Mouse (Mus musculus): ENCODE measurements at regions not wholly inside any gene's neighbourhood (a gene's known extent, or its start where the extent isn't known, plus 50 kb on each side); places are given as distances from the start of the nearest gene placed in this dataset.

DNA sequence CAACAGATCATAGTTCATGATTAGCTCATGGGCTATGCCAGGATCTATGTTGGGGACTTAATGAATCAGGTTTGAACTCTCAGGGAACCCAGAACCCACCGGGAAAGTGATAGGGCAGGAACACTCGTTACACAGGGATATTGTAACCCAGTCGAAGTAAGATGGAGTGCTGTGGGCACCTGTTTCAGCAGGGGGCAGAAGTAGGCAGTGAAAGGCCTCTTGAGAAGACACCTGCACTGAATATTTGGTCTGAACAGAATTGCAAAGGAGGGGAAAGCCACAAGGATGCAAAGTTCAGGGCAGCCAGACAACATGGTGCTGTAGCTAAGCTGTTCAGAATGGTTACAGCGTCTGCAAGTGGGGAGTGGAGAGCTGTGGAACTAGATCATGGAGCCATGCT is 129.9 kb upstream of the Tut7 start:
- DNase-seq: no peak

DNA sequence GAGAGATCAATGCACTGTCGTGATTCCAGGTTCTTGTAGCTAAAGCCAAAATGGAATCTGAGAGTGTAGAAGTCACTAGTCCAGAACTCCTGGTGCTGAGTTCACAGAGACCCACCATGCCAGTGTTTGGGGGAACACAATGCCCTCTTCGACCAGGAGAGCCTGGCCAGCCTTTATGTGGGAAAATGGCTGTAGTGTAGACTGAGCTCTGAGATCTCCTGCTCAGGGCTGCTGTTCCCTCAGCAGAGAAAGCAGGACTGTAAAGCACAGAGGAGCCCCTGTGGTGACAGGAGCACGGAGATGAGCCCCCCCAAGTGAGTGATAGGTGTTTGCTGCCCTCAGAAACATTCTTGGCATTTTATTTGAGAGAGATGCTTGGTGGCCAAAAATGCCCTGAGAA is 129.2 kb upstream of the Tut7 start:
- DNase-seq: no peak

DNA sequence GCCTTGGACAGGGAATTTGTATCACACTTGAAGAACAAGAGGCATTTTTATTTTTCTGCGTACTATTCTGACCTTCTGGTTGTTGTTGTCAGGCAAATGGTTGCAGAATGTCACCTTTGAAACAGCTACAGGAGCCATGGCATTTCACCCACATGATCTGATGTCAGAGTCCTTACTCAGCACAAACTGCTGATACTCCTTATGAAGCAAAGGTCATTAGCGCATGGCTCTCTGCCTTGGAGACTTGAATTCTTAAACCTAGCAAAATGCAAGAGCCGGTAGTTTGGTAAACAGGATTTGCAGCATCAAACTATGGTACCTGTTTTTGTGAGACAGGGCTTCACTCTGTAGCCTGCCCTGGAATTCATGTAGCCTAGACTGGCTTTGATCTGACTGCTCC is 127.3 kb upstream of the Tut7 start:
- DNase-seq: no peak

DNA sequence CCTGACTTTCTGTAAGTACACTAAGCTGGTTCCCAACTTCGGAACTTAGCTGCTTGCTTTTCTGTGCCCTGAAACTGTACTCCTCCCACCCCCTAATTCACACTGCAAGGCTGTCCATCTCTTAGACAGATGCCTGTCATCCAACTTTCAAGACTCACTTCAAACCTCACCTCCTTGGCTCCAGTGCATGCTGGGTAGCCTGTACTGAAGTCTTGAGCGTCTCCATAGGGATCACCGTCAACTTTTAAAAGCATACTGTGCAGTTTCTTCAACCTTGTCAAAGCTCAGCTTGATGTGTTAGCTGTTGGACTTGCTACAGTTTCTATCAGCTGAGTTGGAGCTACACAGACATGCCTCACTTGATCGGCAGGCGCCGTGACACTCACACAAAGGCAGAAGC is 126.5 kb upstream of the Tut7 start:
- DNase-seq: no peak

DNA sequence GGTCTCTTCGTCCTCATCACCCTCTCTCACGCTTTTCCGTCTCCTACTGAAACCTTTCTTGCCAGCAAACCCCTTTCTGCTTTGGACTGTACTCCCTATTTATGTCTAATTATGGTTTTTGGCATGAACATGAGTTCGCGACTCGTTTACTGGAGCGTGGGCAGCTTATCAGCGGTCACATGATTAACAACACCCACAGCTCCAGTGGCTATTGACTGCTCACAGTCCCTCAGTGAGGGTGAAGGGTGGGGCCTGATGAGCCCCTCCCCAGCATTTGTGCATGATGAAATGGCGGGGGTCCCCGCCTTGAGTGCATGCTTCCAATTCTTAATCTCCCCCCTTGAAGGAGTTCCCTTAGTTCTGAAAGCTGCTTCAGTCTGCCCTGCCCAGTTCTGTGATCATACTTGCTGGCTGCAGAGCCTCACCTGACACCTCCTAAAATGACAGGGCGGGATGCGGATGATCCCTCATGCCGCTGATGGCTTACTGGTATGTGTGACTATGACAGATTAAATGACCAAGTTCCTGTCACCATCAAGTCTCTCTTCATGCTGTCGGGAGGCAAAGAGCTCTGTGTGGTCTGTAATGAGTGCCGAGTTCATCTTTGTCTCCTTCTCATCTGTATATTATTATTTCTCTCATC is 125.7 kb upstream of the Tut7 start:
- DNase-seq: no peak

DNA sequence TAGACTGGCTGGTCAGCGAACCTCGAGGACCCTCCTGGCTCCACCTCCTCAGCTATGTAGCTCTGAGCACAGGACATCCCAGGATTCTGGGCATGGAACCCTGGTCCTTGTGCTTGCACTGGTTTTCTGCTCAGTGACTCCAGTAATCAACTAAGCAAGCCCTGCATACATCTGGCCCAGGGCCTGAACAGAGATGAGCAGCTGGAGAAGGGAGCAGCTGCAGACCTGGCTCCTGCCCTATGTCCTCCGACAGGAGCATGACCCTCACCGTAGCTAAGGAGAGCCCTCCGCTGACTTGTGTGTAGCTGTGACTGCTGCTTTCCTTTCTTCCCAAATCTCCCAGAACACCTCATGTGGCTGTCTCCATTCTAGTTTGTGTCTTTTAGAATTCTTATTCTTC is 124.5 kb upstream of the Tut7 start:
- DNase-seq: no peak

DNA sequence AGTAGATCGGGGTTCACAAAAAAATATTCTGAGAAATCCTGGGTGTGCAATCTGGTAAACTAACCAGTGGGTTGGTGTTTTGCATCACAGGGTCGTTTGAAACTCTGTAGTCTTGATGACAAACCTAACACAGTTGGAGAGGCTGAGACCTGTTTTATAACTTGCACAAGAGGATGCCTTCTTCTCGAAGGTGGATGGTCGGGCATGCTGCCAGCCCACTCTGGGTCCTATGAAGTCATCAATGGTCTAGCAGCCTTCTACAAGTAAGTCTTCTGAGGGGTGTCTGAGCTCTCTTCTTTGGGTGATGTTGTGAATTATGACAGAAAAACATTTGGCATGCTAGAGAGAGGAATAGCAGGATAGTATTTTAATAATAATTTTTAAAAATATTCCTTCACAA is 123.6 kb upstream of the Tut7 start:
- DNase-seq: no peak

DNA sequence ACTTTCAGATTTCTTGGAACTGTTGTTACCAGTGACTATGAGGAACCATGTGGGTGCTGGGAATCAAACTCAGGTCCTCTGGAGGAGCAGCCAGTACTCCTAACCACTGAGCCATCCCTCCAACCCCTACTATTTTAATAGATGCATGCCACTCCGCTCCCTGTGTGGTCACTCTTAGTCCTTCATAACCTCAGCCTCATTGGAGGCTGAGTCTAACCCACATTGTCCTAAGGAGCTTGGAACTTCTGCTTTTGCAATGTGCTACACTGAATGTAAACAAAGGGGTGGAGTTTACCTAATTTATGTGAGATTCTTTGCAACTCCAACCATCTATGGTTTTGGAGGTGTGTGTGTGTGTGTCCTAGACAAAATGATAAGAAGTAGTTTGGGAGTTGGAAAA is 122.7 kb upstream of the Tut7 start:
- DNase-seq: no peak

DNA sequence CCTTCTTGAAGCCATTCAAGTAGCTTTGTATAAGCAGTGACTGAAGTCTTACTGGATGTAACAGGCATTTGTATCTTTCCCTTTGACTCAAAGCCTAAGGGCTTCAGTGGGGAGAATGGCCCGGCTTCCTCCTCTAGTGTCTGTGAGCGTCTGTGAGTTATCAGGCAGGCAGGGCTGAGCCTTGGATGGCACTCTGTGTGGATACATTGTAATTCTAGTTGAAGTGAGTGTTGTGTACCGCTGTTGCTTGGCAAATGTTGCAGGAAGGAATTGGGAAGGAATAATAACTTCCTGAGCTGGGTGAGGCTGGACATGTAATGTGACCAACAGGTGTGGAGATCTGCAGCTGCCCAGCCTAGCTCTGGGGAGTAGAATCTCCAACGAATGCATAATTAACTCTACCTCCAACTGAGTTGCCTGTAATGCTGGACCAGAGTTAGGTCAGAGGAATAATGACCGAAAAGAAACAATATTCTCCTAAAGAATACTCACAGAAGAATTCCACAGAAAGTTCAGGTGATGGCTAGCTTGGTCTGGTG is 120.7 kb upstream of the Tut7 start:
- DNase-seq: no peak

DNA sequence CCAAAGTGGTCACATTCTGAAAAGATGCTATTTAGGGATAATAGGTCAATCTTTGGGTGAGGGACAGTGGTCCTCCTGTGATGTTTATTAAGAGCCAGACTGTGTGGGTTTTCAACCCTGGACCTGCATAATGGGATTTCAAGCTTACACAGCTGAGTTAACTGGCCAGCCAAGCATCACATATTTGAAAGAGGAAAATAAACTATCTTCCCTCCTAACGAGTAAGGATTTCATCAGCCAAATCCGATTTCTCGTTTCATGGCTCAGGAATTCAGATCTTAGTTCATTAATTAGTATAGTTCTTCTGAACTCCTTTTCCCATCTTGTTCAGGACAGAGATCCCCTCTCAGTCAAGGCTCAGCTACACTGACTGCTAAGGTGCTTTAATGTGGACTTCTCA is 120.1 kb upstream of the Tut7 start:
- no peak for DNase-seq

DNA sequence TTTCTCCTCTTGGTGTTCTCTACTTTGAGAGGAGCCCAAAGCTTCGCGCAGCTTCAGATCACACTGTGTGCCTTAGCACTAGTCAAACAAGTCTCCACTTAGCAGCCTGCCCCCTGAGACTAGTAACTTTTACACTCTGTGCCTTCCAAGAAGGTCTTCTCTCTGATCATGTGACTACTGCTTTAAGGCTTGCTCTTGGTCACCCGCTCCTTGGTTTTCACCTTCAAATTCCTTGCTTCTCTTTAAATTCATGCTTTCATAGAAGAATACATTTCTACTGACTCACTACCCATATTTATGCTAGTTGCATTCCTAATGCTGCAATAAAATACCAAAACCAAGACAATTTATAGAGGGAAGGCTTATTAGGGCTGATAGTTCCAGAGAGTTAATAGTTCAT is 118.6 kb upstream of the Tut7 start:
- no peak for DNase-seq

DNA sequence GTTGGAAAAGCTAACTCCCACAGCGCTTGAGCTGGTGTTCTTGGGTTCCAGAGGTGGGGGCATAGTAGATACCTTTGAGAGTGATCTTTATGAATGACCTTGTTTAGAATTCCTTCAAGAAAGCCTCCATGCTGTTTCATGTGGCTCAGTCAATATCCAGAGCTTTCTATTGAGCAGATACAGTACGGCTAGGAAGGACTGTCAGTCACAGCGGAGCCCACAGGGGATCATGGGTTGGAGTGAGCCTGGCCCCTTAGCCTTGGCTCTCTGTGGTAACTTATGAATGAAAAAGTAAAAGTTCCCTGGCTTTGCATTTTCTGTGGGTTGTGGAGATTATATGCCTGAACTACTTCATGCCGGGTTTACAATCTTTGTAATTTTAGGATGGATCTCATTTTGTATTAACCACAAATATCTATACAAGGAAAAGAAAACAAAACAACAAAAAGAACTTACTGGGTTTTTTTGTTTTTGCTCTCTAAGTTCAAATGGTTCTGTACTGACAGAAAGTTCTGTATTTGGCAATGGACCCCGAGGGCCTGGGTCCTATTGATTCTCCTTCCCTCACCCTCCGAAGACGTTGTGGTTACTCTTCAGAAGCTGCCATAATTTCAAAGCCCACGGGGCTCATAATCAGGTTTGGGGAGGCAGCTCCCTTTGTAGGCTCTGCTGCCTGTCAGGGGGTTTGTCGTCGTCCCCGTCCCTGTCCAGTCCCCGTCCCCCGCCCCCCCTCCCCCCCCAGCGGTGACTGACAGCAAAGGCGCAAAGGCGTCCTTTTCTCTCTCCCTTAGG is 117.7 kb upstream of the Tut7 start:
- DNase-seq: no peak

DNA sequence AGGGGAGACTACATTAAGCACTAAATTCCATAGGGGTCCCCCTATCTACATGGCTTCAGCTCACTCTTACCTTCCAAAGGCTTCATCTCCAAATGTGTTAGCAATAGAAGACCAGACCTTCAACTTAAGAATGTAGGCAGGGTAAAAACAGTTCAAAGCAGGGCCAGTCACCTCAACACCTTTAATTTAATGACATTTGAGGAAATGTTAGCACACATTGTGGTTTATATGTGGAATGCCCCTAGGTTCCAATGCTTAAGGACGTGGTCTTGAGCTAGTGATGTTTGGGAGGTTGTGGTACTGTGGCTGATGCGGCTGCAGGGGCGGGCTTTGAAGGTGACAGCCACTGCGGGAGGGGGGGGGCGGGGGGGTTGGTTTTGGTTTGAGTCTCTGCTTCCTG is 116.9 kb upstream of the Tut7 start:
- DNase-seq: no peak

DNA sequence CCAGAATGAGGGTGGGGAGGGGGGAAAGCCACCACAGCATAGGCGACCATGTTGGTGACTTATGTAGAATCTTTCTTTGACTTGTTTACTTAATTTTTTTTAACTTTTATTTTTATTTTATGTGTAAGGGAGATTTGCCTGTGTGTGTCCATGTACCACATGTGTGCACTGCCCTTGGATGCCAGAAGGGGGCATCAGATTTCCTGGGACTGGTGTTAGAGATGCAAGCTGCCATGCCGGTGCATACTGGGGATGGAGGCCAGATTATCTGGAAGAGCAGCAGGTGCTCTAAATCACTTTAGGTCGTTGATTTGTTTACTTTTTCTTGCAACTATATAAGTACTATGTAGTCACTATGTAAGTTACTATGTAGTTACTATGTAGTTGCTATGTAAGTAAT is 114.2 kb upstream of the Tut7 start:
- no peak for DNase-seq

DNA sequence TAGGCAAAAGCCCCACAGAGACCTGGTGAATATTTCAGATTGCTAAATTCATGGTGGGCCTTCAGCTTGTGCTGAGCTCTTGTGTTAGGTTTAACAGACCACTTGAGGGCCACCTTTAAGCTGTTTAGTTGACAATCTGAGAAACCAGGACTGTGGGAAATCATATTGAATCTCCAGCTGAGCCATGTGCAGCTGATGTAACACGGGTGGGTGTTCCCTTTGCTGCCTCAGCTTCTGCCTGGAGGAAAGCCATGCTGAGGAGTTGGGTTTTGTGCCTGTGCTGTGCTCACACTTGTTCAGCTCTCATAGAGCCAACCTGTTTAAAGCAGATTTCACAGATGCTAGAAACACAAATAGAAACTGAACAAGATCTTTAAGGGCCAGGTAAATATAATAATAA is 111.6 kb upstream of the Tut7 start:
- DNase-seq: no peak

DNA sequence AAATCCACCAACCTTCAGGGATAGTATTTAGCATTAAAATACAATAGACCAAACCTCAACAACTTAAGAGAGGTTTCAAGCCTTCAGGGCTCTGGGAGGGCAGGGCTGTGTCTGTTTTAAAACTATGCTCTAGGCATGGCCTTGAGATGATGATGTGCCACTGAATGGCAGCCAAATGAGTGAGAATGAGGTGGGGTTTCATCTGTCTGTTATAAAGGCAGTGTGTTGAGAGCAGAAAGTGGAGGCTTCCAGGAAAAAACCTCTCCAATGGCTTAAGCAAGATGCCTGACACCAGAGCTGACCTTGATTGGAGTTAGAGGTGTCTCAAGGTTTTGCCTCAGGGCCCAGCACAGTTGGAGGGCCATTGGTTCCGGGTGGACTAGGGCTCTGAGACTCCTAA is 111.1 kb upstream of the Tut7 start:
- no peak for DNase-seq

DNA sequence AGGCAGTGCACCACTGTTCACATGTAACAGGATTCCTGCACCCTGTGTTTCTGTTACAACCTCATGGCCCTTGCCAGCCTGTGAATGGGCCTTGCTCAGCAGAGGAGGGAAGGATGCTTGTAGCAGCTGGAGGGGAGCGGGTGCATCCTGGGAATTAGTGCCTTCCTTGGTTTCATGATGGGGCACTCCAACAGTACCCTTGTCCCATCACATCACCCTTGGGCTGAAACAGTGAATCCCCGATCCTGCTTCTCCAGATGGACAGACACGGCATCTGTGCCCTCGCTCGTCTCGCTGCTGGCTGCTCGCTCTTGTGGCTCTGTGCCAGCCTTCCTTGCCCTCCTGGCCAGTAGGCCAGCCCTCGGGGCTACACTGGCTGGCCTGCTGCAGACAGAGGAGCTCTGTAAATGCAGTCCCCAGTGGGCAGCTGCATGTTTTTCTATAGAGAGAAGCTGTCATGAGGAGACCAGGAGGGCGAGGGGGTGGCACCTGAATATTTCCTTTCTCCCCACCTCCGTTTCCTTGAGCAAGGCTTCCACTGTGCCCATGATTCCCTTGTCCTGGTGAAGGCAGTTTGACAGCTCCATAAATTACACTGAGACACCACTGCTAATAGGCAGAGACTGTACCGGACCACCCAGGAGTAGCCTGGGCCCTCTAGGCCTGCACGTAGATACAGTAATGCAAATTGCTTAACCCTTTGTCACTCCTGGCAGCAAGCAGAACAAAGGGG is 104.6 kb upstream of the Tut7 start:
- no peak for DNase-seq

DNA sequence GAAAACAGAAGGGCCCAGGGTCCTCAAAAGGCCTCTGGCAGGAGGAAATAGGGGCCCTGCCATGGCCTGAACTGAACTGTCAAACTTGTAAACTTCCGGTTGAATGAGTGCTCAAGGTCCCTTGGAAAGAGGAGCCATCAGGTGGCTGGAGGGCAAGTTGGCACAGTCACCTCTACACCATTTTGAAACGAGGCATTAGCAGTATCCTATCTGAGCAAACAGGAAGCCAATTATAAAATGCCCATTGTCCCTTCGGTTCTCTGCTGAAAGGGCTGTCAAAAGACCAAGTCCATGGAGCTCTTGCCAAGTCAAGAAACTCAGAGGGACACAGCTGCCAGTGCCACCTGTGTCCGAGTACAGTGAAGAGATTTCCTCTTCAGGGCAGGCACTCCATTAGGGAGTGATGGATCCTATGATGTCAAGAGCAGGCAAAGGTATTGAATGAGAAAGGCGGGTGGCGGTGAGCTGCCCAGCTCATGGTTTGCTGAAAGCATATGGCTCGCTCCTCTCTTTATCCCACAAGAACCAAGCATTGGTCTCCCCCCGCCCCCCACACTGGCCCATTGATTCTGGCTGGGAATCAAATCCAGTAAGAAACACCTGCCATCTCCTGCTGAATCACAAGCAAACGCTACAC is 103.0 kb upstream of the Tut7 start:
- DNase-seq: no peak

DNA sequence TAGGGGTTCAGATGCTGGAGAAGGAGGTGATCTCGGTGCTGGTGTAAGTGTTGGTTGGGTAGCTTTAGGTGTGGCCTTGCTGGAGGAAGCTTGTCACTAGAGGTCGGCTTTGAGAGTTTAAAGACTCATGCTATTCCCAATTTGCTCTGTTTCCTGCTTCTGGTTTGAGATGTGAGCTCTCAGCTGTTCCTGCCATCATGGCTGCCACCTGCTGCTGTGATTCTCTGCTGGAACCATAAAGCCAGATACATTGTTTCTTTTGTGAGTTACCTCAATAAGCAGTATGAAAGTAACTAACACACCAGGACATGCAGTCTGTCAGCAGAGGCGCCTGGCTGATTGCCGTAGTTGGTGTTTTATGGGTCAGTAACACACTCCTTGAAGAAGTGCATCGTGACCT is 94.2 kb upstream of the Tut7 start:
- no peak for DNase-seq

DNA sequence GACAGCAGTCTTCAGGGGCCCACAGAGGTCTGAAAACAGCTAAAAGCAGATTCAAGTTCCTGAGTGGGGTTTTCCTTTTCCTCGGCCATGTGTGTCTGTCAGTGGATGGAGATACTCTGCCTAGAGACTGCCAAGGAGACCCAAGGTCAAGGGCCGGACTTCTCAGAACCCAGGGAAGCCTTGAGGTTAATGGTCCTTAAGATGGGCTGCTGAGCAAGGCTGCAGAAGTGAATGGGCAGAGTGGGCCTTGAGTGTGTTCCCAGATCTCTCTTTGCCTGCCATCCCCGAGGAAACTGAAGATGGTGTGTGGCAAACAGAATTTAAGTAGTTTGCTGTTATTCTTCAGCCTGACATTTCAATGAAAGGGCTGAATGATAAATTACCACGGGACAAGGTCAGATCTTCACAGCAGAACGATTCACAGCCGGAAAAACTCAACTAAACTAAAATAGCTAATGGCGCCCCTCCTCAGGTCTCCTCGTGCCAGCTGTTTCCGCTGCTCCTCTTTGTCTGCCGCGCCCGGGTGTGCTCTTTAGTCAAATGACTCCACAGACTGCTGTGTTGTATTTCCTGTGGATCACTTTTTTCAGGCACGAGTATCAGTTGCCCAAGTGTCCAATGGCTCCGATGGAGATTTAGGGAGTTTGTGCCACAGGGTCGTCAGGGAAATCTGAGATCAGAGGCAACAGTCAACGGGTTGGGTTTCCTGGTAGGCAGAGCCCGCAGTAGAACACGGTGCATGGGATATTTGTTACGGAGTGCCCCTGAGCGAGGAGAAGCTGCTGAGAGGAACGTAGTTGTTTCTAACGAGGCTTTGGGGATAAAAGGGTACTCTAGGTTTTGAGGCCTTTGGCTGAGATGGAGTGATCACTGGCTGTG is 93.5 kb upstream of the Tut7 start:
- DNase-seq: no peak

DNA sequence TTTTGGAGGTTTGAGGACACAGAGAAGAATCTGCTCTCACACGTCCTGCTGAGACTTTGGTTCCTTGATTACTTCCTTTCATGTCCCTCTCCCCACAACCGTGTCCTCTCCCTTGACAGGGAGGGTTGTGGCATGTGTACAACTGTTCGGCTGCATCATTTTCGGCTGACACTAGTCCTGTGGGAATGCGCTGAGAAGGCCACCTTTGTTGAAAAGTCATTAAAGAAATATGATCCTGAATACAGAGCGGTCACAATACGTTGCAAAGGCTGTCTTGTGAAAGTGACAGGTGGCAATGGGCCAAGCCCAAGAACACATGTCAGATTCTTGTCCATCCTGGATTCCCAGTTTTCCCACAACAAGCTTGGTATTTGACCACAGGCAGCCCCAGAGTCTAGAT is 92.8 kb upstream of the Tut7 start:
- no peak for DNase-seq
